Mouse (Mus musculus) lung, embryonic 14.5 days (tissue): ENCODE data around the gene Senp3. TPM values are rescaled to one million over a fixed set of nuclear protein-coding genes. Genes with fewer than 3 reads are reported as not detected.

Experiments used
- ATAC-seq: fragments of 200-750 bp; cut with Nextera tagmentation; 2 replicates; pipeline ENCODE4 v1.8.0; 2017; ENCODE audit warnings: mild to moderate bottlenecking, moderate TSS enrichment, moderate library complexity; ENCODE audit not compliant: insufficient read depth
- DNase-seq: peaks from one replicate; pipeline ENCODE4 v3.0.0-alpha.2; 2015
- H3K27ac ChIP-seq: fragments of 300-500 bp; sonication (generic); 2 replicates; pipeline ENCODE4 v1.5.1; 2014; ENCODE audit warnings: low read depth, mild to moderate bottlenecking, moderate library complexity
- H3K27me3 ChIP-seq: fragments of 300-500 bp; sonication (generic); 2 replicates; pipeline ENCODE4 v1.6.1; 2014; ENCODE audit warnings: low read length, control low read depth; ENCODE audit not compliant: insufficient read depth
- H3K36me3 ChIP-seq: fragments of 300-500 bp; sonication (generic); 2 replicates; pipeline ENCODE4 v1.6.1; 2014; ENCODE audit warnings: control low read depth; ENCODE audit not compliant: insufficient read depth
- H3K4me1 ChIP-seq: fragments of 300-500 bp; sonication (generic); 2 replicates; pipeline ENCODE4 v1.6.1; 2014; ENCODE audit warnings: antibody characterized with exemption, control low read depth; ENCODE audit not compliant: insufficient read depth
- H3K4me2 ChIP-seq: fragments of 300-500 bp; sonication (generic); 2 replicates; pipeline ENCODE4 v1.6.1; 2014; ENCODE audit warnings: mild to moderate bottlenecking
- H3K4me3 ChIP-seq: fragments of 300-500 bp; sonication (generic); 2 replicates; pipeline ENCODE4 v1.5.1; 2014; ENCODE audit warnings: low read depth, low read length
- H3K9ac ChIP-seq: fragments of 300-500 bp; sonication (generic); 2 replicates; pipeline ENCODE4 v1.6.1; 2014
- H3K9me3 ChIP-seq: fragments of 300-500 bp; sonication (generic); 2 replicates; pipeline ENCODE4 v1.6.1; 2016; ENCODE audit warnings: low read depth, low read length, control low read depth
- CTCF ChIP-seq: IDR thresholded peaks from 2 replicates; pipeline ENCODE4 v1.5.1; 2016; ENCODE audit warnings: antibody characterized with exemption, low read depth
- WGBS: fragments of 180-500 bp; shearing (Covaris S2); extraction: QIAGEN DNeasy Blood & Tissue Kit; methylation state at CpG from one replicate; pipeline ENCODE4 v1.1.7; 2014; 5-methylcytosine and 5-hydroxymethylcytosine counted together
- polyA plus RNA-seq: library from polyadenylated mRNA; unstranded; fragments of >200 nt; fragmentation: Nextera tagmentation; extraction: Ambion mirVana; gene quantifications from 2 replicates; pipeline ENCODE4 v1.2.1, GENCODE M21; 2014

Gene Senp3
- polyA plus RNA-seq, 1 experiment from 2014 or later, result 95.0 TPM

DNA sequence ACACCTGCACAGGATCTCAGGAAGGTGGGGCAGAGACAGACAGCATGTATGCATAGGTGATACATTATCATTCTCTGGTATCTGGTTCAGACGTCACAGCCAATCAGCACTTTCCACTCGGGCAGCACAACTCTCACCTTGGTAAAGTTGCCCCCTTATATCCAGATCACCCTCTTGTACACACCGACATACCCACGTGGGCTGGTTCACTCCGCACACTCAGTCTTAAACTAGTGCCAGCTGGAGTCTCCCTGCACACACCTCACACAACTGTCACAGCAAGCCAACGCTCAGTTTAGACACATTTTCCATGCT is 13.1 kb upstream of the Senp3 start:
- no peak for TF ChIP-seq CTCF
- Histone ChIP-seq H3K4me2 (peak overlapping the region; percentile 92), H3K27ac (no peak overlapping the region; the same call in 1 of the 2 replicates), H3K9ac (peak overlapping the region; percentile 84), H3K4me3 (peak overlapping the region; percentile 56), H3K27me3 (no peaks in the 10 kb centered on the region), H3K36me3 (no peaks in the 10 kb centered on the region), H3K9me3 (no peaks in the 10 kb centered on the region), H3K4me1 (no peaks in the 10 kb centered on the region)
- DNase-seq, result no peak
- peak; percentile 22; the same call in 1 of the 2 replicates for ATAC-seq
- WGBS, result 14% methylated on average over 6 of the region's 6 CpGs

DNA sequence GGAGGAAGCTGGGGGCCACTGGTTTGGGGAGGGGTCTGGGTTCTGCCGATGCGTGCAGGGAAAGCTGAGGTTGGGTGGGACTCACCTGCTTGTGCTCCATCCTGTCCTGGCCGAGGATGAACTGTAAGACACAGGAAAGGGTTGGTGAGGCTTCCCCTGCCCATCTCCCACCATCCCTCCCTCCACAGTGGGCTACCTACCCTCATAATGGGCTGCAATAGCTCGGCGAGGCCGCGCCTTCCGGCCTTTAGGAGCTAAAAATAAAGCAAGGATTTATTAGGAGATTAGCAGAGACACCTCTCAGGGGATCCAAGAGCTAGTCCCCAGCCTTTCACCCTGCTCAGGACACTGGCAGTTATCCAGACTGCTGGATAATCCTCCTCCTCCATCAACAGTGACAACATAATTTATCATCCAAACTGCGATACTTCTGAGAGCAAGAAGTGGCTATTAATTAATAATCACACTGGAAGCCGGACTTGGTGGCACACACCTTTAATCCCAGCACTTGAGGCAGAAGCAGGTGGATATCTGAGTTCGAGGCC is 11.6 kb upstream of the Senp3 start:
- Histone ChIP-seq H3K9ac (no peak overlapping the region), H3K4me1 (no peaks in the 10 kb centered on the region)

GRCm38 (mm10) chr11:69692863-69693262 is 11.0 kb upstream of the Senp3 start:
- Histone ChIP-seq H3K4me2 (no peak overlapping the region), H3K27me3 (no peaks in the 10 kb centered on the region), H3K36me3 (no peaks in the 10 kb centered on the region), H3K4me1 (no peaks in the 10 kb centered on the region), H3K27ac (no peak overlapping the region), H3K4me3 (no peak overlapping the region), H3K9me3 (no peaks in the 10 kb centered on the region), H3K9ac (no peak overlapping the region)
- WGBS, result 81% methylated on average over 6 of the region's 6 CpGs
- DNase-seq, result no peak
- ATAC-seq, result no peak
- TF ChIP-seq CTCF, result no peak

More for the DNA sequence above, 11.6 kb upstream of the Senp3 start:
- DNase-seq (no peak), ATAC-seq (no peak)
- no peak overlapping the region for H3K4me2 ChIP-seq
- no peaks in the 10 kb centered on the region for H3K9me3 ChIP-seq
- H3K4me3 ChIP-seq, result no peak overlapping the region
- H3K27ac ChIP-seq, result no peak overlapping the region
- TF ChIP-seq CTCF, result no peak
- H3K36me3 ChIP-seq, result no peaks in the 10 kb centered on the region
- 56% methylated on average over 11 of the region's 11 CpGs for WGBS
- no peaks in the 10 kb centered on the region for H3K27me3 ChIP-seq

GRCm38 (mm10) chr11:69692196-69692811 is 10.4 kb upstream of the Senp3 start:
- 71% methylated on average over 9 of the region's 9 CpGs for WGBS
- TF ChIP-seq CTCF, result no peak
- H3K36me3 ChIP-seq, result no peaks in the 10 kb centered on the region

GRCm38 (mm10) chr11:69689891-69690290 is 8.0 kb upstream of the Senp3 start:
- no peak overlapping the region for H3K4me3 ChIP-seq
- no peaks in the 10 kb centered on the region for H3K36me3 ChIP-seq
- no peak overlapping the region for H3K9ac ChIP-seq
- H3K27ac ChIP-seq, result no peak overlapping the region
- ATAC-seq, result no peak
- H3K4me1 ChIP-seq, result peaks cover 12% of the 10 kb centered on the region
- 84% methylated on average over 1 of the region's 1 CpGs for whole genome bisulfite sequencing
- no peak for DNase-seq
- no peak for TF ChIP-seq CTCF
- no peaks in the 10 kb centered on the region for H3K27me3 ChIP-seq
- no peaks in the 10 kb centered on the region for H3K9me3 ChIP-seq
- no peak overlapping the region for H3K4me2 ChIP-seq

More at GRCm38 (mm10) chr11:69692196-69692811, 10.4 kb upstream of the Senp3 start:
- Histone ChIP-seq H3K9me3 (no peaks in the 10 kb centered on the region), H3K4me2 (no peak overlapping the region), H3K4me3 (no peak overlapping the region), H3K27me3 (no peaks in the 10 kb centered on the region), H3K4me1 (no peaks in the 10 kb centered on the region), H3K9ac (no peak overlapping the region), H3K27ac (no peak overlapping the region)
- no peak for DNase-seq
- no peak for ATAC-seq

DNA sequence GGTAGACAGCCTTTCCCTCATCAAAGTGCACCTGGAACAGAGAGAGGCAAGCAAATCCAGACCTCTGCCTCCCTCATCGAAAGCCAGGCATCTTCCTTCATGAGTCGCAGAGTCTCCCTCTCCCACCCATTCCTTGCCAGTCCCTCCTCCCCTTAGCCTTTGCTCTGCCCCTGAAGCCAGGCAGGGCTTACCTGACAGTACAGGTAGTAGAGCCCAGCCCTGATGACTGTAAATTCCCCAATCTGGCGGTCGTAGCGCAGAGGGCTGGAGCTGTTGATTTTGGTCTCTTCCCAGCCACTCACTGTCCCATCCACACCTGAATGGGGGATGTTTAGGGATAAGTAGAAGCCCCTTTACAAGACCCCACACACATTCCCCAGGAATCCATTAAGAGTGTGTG is 5.2 kb upstream of the Senp3 start:
- H3K36me3 ChIP-seq, result no peaks in the 10 kb centered on the region
- H3K27me3 ChIP-seq, result no peaks in the 10 kb centered on the region
- H3K4me3 ChIP-seq, result no peak overlapping the region
- H3K27ac ChIP-seq, result peak overlapping the region; percentile 77; the same call in 1 of the 2 replicates
- H3K9ac ChIP-seq, result peak overlapping the region; percentile 39; the same call in 1 of the 2 replicates
- peaks cover 12% of the 10 kb centered on the region for H3K4me1 ChIP-seq
- peak overlapping the region; percentile 36; the same call in 1 of the 2 replicates for H3K4me2 ChIP-seq
- H3K9me3 ChIP-seq, result no peaks in the 10 kb centered on the region
- DNase-seq (no peak), ATAC-seq (no peak)
- WGBS, result 48% methylated on average over 5 of the region's 5 CpGs
- TF ChIP-seq CTCF, result no peak

- Histone ChIP-seq H3K4me1 (peaks cover 12% of the 10 kb centered on the region), H3K9ac (peak overlapping the region; percentile 39), H3K36me3 (no peaks in the 10 kb centered on the region), H3K27me3 (no peaks in the 10 kb centered on the region), H3K27ac (peak overlapping the region; percentile 77; the same call in 1 of the 2 replicates), H3K4me3 (no peak overlapping the region), H3K9me3 (no peaks in the 10 kb centered on the region), H3K4me2 (peak overlapping the region; percentile 36; the same call in 1 of the 2 replicates)
- WGBS, result 11% methylated on average over 4 of the region's 4 CpGs
- no peak for ATAC-seq
- TF ChIP-seq CTCF, result no peak
- DNase-seq, result peak; percentile 85
These were observed 4.5 kb upstream of the Senp3 start for GRCm38 (mm10) chr11:69686377-69686776.
